13 mouse cellular contexts compared by ENCODE assay signal in genomic region chr11:120352093-120352350, GRCm38 (mm10). TPM values are rescaled to one million over a fixed set of nuclear protein-coding genes. Genes with fewer than 3 reads are reported as not detected.
A peak's percentile ranks its signal among the peaks of the same experiment; 100 is the strongest.
DNase-seq lines count a peak whose midpoint lies in the region; ATAC-seq and TF ChIP-seq lines count a peak whose summit lies in the region.
"Not testable (repeated sequence)": the region's sequence is repeated elsewhere in the genome, so short reads cannot be mapped to it uniquely, and the experiment has no call there.
"Had no signal": no experiment of that assay in that cellular context is flagged by ENCODE, and none has a peak within 500 bp of the region (broad histone marks: within the 10 kb centered on the region; RNA-seq: fewer than 3 reads in every experiment).

No protein-coding gene starts in this region.

- not testable (repeated sequence) for H3K4me3 ChIP-seq in forebrain, embryonic 16.5 days (replicated peaks; ENCODE audit: low read length); heart, postnatal 0 days (ENCODE audit: low read depth, low read length); intestine, embryonic 15.5 days (replicated peaks); limb, embryonic 13.5 days; midbrain, embryonic 11.5 days (ENCODE audit: low read depth, low read length); neural tube, embryonic 13.5 days; stomach, embryonic 16.5 days (replicated peaks; ENCODE audit: low read length)

- not testable (repeated sequence) for TF ChIP-seq CTCF in heart, postnatal 0 days (IDR thresholded peaks at IDR 0.05; ENCODE audit: low read depth)

- H3K4me2 ChIP-seq in forebrain, embryonic 16.5 days (ENCODE audit: low read length); heart, postnatal 0 days (ENCODE audit: low read depth, low read length); intestine, embryonic 15.5 days (replicated peaks); limb, embryonic 13.5 days (replicated peaks); midbrain, embryonic 11.5 days; neural tube, embryonic 13.5 days; stomach, embryonic 16.5 days (ENCODE audit: low read depth, low read length): not testable (repeated sequence)

- H3K9me3 ChIP-seq in forebrain, embryonic 16.5 days (ENCODE audit: control insufficient read depth, low read length); heart, postnatal 0 days (replicated peaks; ENCODE audit: control insufficient read depth, low read length); intestine, embryonic 15.5 days; limb, embryonic 13.5 days; midbrain, embryonic 11.5 days (ENCODE audit: control insufficient read depth, low read length); neural tube, embryonic 13.5 days; stomach, embryonic 16.5 days (replicated peaks; ENCODE audit: control insufficient read depth, low read length): not testable (repeated sequence)

- not testable (repeated sequence) for TF ChIP-seq EP300 in heart, postnatal 0 days (IDR thresholded peaks at IDR 0.05; ENCODE audit: low read depth)

- ATAC-seq in forebrain, embryonic 16.5 days; heart, postnatal 0 days (ENCODE audit: insufficient read depth, low read depth); intestine, embryonic 15.5 days; limb, embryonic 13.5 days (ENCODE audit: low FRiP score, low read depth); midbrain, embryonic 11.5 days (ENCODE audit: low FRiP score); neural tube, embryonic 13.5 days (ENCODE audit: low read depth); stomach, embryonic 16.5 days (ENCODE audit: insufficient read depth, low FRiP score): not testable (repeated sequence)

- 90% methylated on average over 5 of the region's 5 CpGs for WGBS in forebrain, embryonic 16.5 days
- WGBS in heart, postnatal 0 days = 92% methylated on average over 5 of the region's 5 CpGs
- whole genome bisulfite sequencing in intestine, embryonic 15.5 days = 79% methylated on average over 5 of the region's 5 CpGs
- WGBS in limb, embryonic 13.5 days = 84% methylated on average over 5 of the region's 5 CpGs
- WGBS in midbrain, embryonic 11.5 days = 88% methylated on average over 5 of the region's 5 CpGs
- 74% methylated on average over 5 of the region's 5 CpGs for WGBS in neural tube, embryonic 13.5 days
- 84% methylated on average over 5 of the region's 5 CpGs for WGBS in stomach, embryonic 16.5 days

- peaks cover 27% of the 10 kb centered on the region for H3K4me1 ChIP-seq in forebrain, embryonic 16.5 days (replicated peaks; ENCODE audit: control insufficient read depth, insufficient read depth, low read length)
- peaks cover 26% of the 10 kb centered on the region for H3K4me1 ChIP-seq in heart, postnatal 0 days (ENCODE audit: control insufficient read depth, insufficient read depth)
- H3K4me1 ChIP-seq in intestine, embryonic 15.5 days (replicated peaks) = peaks cover 50% of the 10 kb centered on the region
- H3K4me1 ChIP-seq in limb, embryonic 13.5 days = peaks cover 61% of the 10 kb centered on the region
- peaks cover 16% of the 10 kb centered on the region for H3K4me1 ChIP-seq in midbrain, embryonic 11.5 days (ENCODE audit: control insufficient read depth, insufficient read depth, low read length)
- H3K4me1 ChIP-seq in neural tube, embryonic 13.5 days (replicated peaks) = peaks cover 53% of the 10 kb centered on the region
- H3K4me1 ChIP-seq in stomach, embryonic 16.5 days (ENCODE audit: control insufficient read depth, insufficient read depth, low read length) = peaks cover 37% of the 10 kb centered on the region

- H3K27ac ChIP-seq in forebrain, embryonic 16.5 days (ENCODE audit: low read length) = peak overlapping the region; percentile 60; the same call in 1 of the 2 replicates
- H3K27ac ChIP-seq in heart, postnatal 0 days (ENCODE audit: low read depth) = peak overlapping the region; percentile 99
- peak overlapping the region; percentile 100 for H3K27ac ChIP-seq in intestine, embryonic 15.5 days
- peak overlapping the region; percentile 53; the same call in 1 of the 2 replicates for H3K27ac ChIP-seq in limb, embryonic 13.5 days
- H3K27ac ChIP-seq in midbrain, embryonic 11.5 days (ENCODE audit: low read depth, low read length) = not testable (repeated sequence)
- H3K27ac ChIP-seq in neural tube, embryonic 13.5 days (replicated peaks) = peak overlapping the region; percentile 100
- peak overlapping the region; percentile 100 for H3K27ac ChIP-seq in stomach, embryonic 16.5 days (ENCODE audit: low read length)

- not testable (repeated sequence) for H3K9ac ChIP-seq in forebrain, embryonic 16.5 days (replicated peaks; ENCODE audit: low read depth, low read length); heart, postnatal 0 days (replicated peaks; ENCODE audit: low read depth, low read length); intestine, embryonic 15.5 days; limb, embryonic 13.5 days; midbrain, embryonic 11.5 days (ENCODE audit: low read length); neural tube, embryonic 13.5 days; stomach, embryonic 16.5 days (ENCODE audit: low read length)

- H3K36me3 ChIP-seq in forebrain, embryonic 16.5 days (ENCODE audit: control insufficient read depth, insufficient read depth); heart, postnatal 0 days (replicated peaks; ENCODE audit: control insufficient read depth, insufficient read depth, low read length); intestine, embryonic 15.5 days; limb, embryonic 13.5 days; midbrain, embryonic 11.5 days (ENCODE audit: control insufficient read depth, insufficient read depth, low read length); neural tube, embryonic 13.5 days; stomach, embryonic 16.5 days (ENCODE audit: control insufficient read depth, insufficient read depth, low read length): not testable (repeated sequence)

- H3K27me3 ChIP-seq in forebrain, embryonic 16.5 days (replicated peaks; ENCODE audit: control insufficient read depth, insufficient read depth, low read length); heart, postnatal 0 days (ENCODE audit: control insufficient read depth, insufficient read depth, low read length); intestine, embryonic 15.5 days (replicated peaks); limb, embryonic 13.5 days; midbrain, embryonic 11.5 days (ENCODE audit: control insufficient read depth, insufficient read depth, low read length); neural tube, embryonic 13.5 days; stomach, embryonic 16.5 days (ENCODE audit: control insufficient read depth, insufficient read depth, low read length): not testable (repeated sequence)

- DNase-seq in cerebellum, postnatal 4 days (ENCODE audit: low spot score in 2 of 2) = peak; percentile 1 to 17
- not testable (repeated sequence) for DNase-seq in heart, postnatal 0 days (ENCODE audit: low spot score)
- peak; percentile 57 for DNase-seq in midbrain, embryonic 11.5 days (ENCODE audit: low spot score, missing footprints)

RNA-seq across cellular contexts. Expression of gene Actg1, which starts 3.7 kb away (rescaled TPM):
- polyA plus RNA-seq in forebrain, embryonic 16.5 days (2015; fragmentation: Nextera tagmentation; extraction: Ambion mirVana) = 4,159 and 4,175 TPM in 2 replicates
- 700 and 751 TPM in 2 replicates for total RNA-seq in heart, postnatal 0 days (2014; rRNA removed; ENCODE audit: low replicate concordance)
- polyA plus RNA-seq in heart, postnatal 0 days (2015; fragmentation: Nextera tagmentation; extraction: Ambion mirVana) = 639 and 714 TPM in 2 replicates
- polyA plus RNA-seq in intestine, embryonic 15.5 days (2015; fragmentation: Nextera tagmentation; extraction: Ambion mirVana) = 2,607 and 2,658 TPM in 2 replicates
- polyA plus RNA-seq in limb, embryonic 13.5 days (2015; fragmentation: Nextera tagmentation; extraction: Ambion mirVana) = 2,628 and 2,724 TPM in 2 replicates
- polyA plus RNA-seq in midbrain, embryonic 11.5 days (2014; fragmentation: Nextera tagmentation; extraction: Ambion mirVana) = 2,965 and 3,081 TPM in 2 replicates
- polyA plus RNA-seq in neural tube, embryonic 13.5 days (2015; fragmentation: Nextera tagmentation; extraction: Ambion mirVana) = 3,932 and 3,979 TPM in 2 replicates
- 2,700 and 3,060 TPM in 2 replicates for polyA plus RNA-seq in stomach, embryonic 16.5 days (2015; fragmentation: Nextera tagmentation; extraction: Ambion mirVana)

RNA-seq across cellular contexts. Expression of gene Fscn2, which starts 9.3 kb away (rescaled TPM):
- polyA plus RNA-seq in forebrain, embryonic 16.5 days (2015; fragmentation: Nextera tagmentation; extraction: Ambion mirVana) = 1.3 and 1.5 TPM in 2 replicates
- not detected in 2 replicates for total RNA-seq in heart, postnatal 0 days (2014; rRNA removed; ENCODE audit: low replicate concordance)
- 0.65 and 0.68 TPM in 2 replicates for polyA plus RNA-seq in heart, postnatal 0 days (2015; fragmentation: Nextera tagmentation; extraction: Ambion mirVana)
- 0.18 TPM in 1 of 2 replicates, not detected in the other for polyA plus RNA-seq in intestine, embryonic 15.5 days (2015; fragmentation: Nextera tagmentation; extraction: Ambion mirVana)
- 0.52 and 0.61 TPM in 2 replicates for polyA plus RNA-seq in limb, embryonic 13.5 days (2015; fragmentation: Nextera tagmentation; extraction: Ambion mirVana)
- polyA plus RNA-seq in midbrain, embryonic 11.5 days (2014; fragmentation: Nextera tagmentation; extraction: Ambion mirVana) = 1.4 TPM in 2 replicates
- polyA plus RNA-seq in neural tube, embryonic 13.5 days (2015; fragmentation: Nextera tagmentation; extraction: Ambion mirVana) = 1.3 and 1.5 TPM in 2 replicates
- polyA plus RNA-seq in stomach, embryonic 16.5 days (2015; fragmentation: Nextera tagmentation; extraction: Ambion mirVana) = 0.44 and 0.80 TPM in 2 replicates
- total RNA-seq: common myeloid progenitor, adult 5-6 weeks; heart, adult 2 months; left cerebral cortex, adult 18-20 months; megakaryocyte progenitor cell, adult 5-6 weeks had no signal
- polyA plus RNA-seq: liver, postnatal 0 days had no signal

RNA-seq across cellular contexts. Expression of gene Faap100, which starts 26.5 kb away (rescaled TPM):
- polyA plus RNA-seq in forebrain, embryonic 16.5 days (2015; fragmentation: Nextera tagmentation; extraction: Ambion mirVana) = 72.7 and 95.3 TPM in 2 replicates
- total RNA-seq in heart, postnatal 0 days (2014; rRNA removed; ENCODE audit: low replicate concordance) = 46.7 and 70.5 TPM in 2 replicates
- 22.3 and 28.6 TPM in 2 replicates for polyA plus RNA-seq in heart, postnatal 0 days (2015; fragmentation: Nextera tagmentation; extraction: Ambion mirVana)
- 24.2 and 29.4 TPM in 2 replicates for polyA plus RNA-seq in intestine, embryonic 15.5 days (2015; fragmentation: Nextera tagmentation; extraction: Ambion mirVana)
- polyA plus RNA-seq in limb, embryonic 13.5 days (2015; fragmentation: Nextera tagmentation; extraction: Ambion mirVana) = 37.0 and 38.6 TPM in 2 replicates
- 25.3 and 29.2 TPM in 2 replicates for polyA plus RNA-seq in midbrain, embryonic 11.5 days (2014; fragmentation: Nextera tagmentation; extraction: Ambion mirVana)
- 53.9 and 59.7 TPM in 2 replicates for polyA plus RNA-seq in neural tube, embryonic 13.5 days (2015; fragmentation: Nextera tagmentation; extraction: Ambion mirVana)
- polyA plus RNA-seq in stomach, embryonic 16.5 days (2015; fragmentation: Nextera tagmentation; extraction: Ambion mirVana) = 34.5 and 36.1 TPM in 2 replicates
